Mouse (Mus musculus) heart, adult 8-10 months (tissue): ENCODE data around the gene Frmd3. TPM values are rescaled to one million over a fixed set of nuclear protein-coding genes. Genes with fewer than 3 reads are reported as not detected.

ENCODE experiments used
- total RNA-seq, 4 experiments: library from RNA; stranded (reverse); gene quantifications; 2 replicates each; pipeline ENCODE4 v1.2.4; 2022

Frmd3 gene
- total RNA-seq, 4 experiments from 2014 or later: 0.06 to 0.16 (median 0.13) TPM; not detected in 1

Other genes starting within 250 kb of the Frmd3 start
- gene Rasef, start 222.4 kb upstream of the Frmd3 start, total RNA-seq: 1 to 10 TPM in 1 of 4 experiments, under 1 TPM in 3; 0.69 to 1.1 (median 0.76) TPM
- gene Gm11758, start 137.2 kb upstream of the Frmd3 start, total RNA-seq: not detected
- not detected for gene Gm11757, start 122.3 kb upstream of the Frmd3 start, total RNA-seq
- gene Gm13871, start 107.5 kb upstream of the Frmd3 start, total RNA-seq: not detected
- 1 to 10 TPM; 6.0 to 9.2 (median 7.9) TPM for gene Gm11756, start 92.7 kb upstream of the Frmd3 start, total RNA-seq
- 10 to 100 TPM; 57.6 to 79.9 (median 70.9) TPM for gene 2310002L09Rik, start 62.6 kb upstream of the Frmd3 start, total RNA-seq
- 10 to 100 TPM in 3 of 4 experiments, 1 to 10 TPM in 1; 9.1 to 12.6 (median 11.8) TPM for gene Kdm4c, start 229.1 kb downstream of the Frmd3 start, total RNA-seq